Mouse (Mus musculus): Measurements from ENCODE around the gene Fancc.

GRCm38 (mm10) chr13:63515542-63515941 is 18.5 kb upstream of the Fancc start:
- TF ChIP-seq CTCF (conservative IDR thresholded peaks at IDR 0.05; ENCODE audit: low read length) (no peak), POU5F1 (IDR thresholded peaks at IDR 0.05; ENCODE audit: borderline replicate concordance, low read length) (no peak)
